Mouse (Mus musculus): ENCODE data around the gene Zfp874a.

DNA sequence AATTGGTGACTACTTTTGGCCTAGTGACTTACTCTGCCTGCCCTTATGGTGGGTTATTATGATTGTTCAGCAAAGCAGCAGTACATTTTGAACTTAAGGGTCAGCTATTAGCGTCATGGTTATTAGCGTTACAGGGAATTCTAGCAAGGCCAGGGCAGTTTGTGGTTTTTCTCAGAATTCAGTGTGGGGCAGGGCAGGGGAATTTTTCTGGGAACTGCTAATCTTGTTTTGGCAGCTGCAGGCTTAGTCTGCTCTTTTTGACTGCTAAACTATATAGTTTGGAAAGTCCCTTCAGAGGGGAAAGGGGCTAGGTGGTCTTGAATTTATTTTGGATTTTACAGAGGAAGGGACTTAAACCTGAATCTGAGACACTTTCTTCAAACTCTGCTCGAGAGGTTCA is 17.9 kb upstream of the Zfp874a start:
- TF ChIP-seq CTCF (IDR thresholded peaks at IDR 0.05; ENCODE audit: low read depth), result no peak
- no peak for TF ChIP-seq EP300 (IDR thresholded peaks at IDR 0.05; ENCODE audit: low read depth)

Measured in liver, postnatal 0 days (tissue).